Mouse (Mus musculus): ENCODE results near the gene Zfp335.

DNA sequence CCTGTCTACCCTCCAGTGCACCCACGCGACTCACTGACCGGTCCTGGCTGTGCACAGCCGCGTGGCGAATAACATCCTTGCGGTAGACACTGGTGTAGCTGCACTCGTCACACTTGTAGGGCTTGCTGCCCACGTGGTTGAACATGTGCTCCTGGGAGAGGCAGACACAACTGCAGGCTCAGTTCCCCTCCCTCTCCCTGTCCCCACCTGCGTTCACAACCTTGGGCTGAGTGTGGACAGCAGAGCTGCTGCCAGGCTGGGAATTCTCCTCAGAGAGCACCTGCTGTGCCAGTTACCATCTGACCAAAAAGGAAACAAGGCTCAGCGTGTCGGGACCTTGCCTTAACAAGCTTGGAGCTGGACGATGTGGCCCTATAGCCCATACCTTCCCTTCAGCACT lies 10.2 kb downstream of the Zfp335 start:
- TF ChIP-seq CTCF (IDR thresholded peaks at IDR 0.05; ENCODE audit: borderline replicate concordance, insufficient read depth, low read length) (no peak), POLR2A (IDR thresholded peaks at IDR 0.05; ENCODE audit: low read depth, low read length) (no peak)

Measured in embryonic fibroblast, embryonic 13.5 days (primary cell).